Mouse (Mus musculus): ENCODE data around the gene Lamtor3.

GRCm38 (mm10) chr3:137918932-137919311 lies 616 bp downstream of the Lamtor3 start:
- TF ChIP-seq POLR2A (IDR thresholded peaks at IDR 0.05; ENCODE audit: insufficient read length, low read depth) = no peak
- no peak for TF ChIP-seq MAX (IDR thresholded peaks at IDR 0.05; ENCODE audit: low read depth)
- TF ChIP-seq MYOG (IDR thresholded peaks at IDR 0.05; ENCODE audit: control insufficient read depth in 1 of 3, insufficient read depth in 1 of 3, insufficient read length in 2 of 3, low read depth in 2 of 3) = no peak
- TF ChIP-seq E2F4 (IDR thresholded peaks at IDR 0.05; ENCODE audit: insufficient read depth) = no peak
- TF ChIP-seq POLR2AphosphoS2 (IDR thresholded peaks at IDR 0.05; ENCODE audit: insufficient read length, low read depth) = no peak
- no peak for TF ChIP-seq TCF12 (IDR thresholded peaks at IDR 0.05; ENCODE audit: insufficient read depth, poor library complexity, severe bottlenecking)
- no peak for TF ChIP-seq REST (IDR thresholded peaks at IDR 0.05; ENCODE audit: insufficient read depth, insufficient read length)
- no peak for TF ChIP-seq CEBPB (IDR thresholded peaks at IDR 0.05; ENCODE audit: insufficient read depth, poor library complexity, severe bottlenecking)
- TF ChIP-seq SRF (IDR thresholded peaks at IDR 0.05; ENCODE audit: control insufficient read depth, insufficient read length, low read depth) = no peak
- no peak for TF ChIP-seq USF1 (IDR thresholded peaks at IDR 0.05; ENCODE audit: low read depth)
- no peak for TF ChIP-seq MYOD1 (IDR thresholded peaks at IDR 0.05; ENCODE audit: control insufficient read depth in 1 of 3, insufficient read length in 2 of 3, low read depth in 2 of 3)
- no peak for TF ChIP-seq TCF3 (IDR thresholded peaks at IDR 0.05; ENCODE audit: insufficient read length, low read depth)
